Mouse (Mus musculus) thymus, adult 2 months (tissue): ENCODE data around the gene Olfr1412.

ENCODE experiments used
- CTCF ChIP-seq: fragments of 200-500 bp; IDR thresholded peaks from 2 replicates; pipeline ENCODE4 v1.5.1; 2012; ENCODE audit warnings: mild to moderate bottlenecking, control low read depth, low read length, moderate library complexity, borderline replicate concordance; ENCODE audit not compliant: control insufficient read depth, poor library complexity, insufficient read depth; ENCODE audit errors: extremely low read depth
- POLR2A ChIP-seq: fragments of 200-500 bp; IDR thresholded peaks from 2 replicates; pipeline ENCODE4 v1.6.1; 2012; ENCODE audit warnings: mild to moderate bottlenecking, low read length, control low read depth, moderate library complexity; ENCODE audit not compliant: control insufficient read depth, poor library complexity, insufficient read depth; ENCODE audit errors: extremely low read depth

- TF ChIP-seq CTCF (no peak), POLR2A (no peak)
Observed at GRCm38 (mm10) chr1:92613175-92613574, 27.6 kb downstream of the Olfr1412 start.
